Mouse (Mus musculus) E14TG2a.4 (cell line): ENCODE data around the gene Prex1.

Experiments
- CTCF ChIP-seq: conservative IDR thresholded peaks from 2 replicates; pipeline ENCODE4 v1.5.1; 2014; ENCODE audit warnings: low read length
- NANOG ChIP-seq: IDR thresholded peaks from 2 replicates; pipeline ENCODE4 v1.6.1; 2014; ENCODE audit warnings: borderline replicate concordance, low read length, mixed read lengths
- POU5F1 ChIP-seq: IDR thresholded peaks from 2 replicates; pipeline ENCODE4 v1.6.1; 2014; ENCODE audit warnings: low read length, borderline replicate concordance

GRCm38 (mm10) chr2:166563890-166564289 lies 149.7 kb downstream of the Prex1 start:
- TF ChIP-seq CTCF (peak; percentile 64), NANOG (no peak), POU5F1 (no peak)
